Comparison of ENCODE assay signal across 9 mouse cellular contexts in the genomic region with DNA sequence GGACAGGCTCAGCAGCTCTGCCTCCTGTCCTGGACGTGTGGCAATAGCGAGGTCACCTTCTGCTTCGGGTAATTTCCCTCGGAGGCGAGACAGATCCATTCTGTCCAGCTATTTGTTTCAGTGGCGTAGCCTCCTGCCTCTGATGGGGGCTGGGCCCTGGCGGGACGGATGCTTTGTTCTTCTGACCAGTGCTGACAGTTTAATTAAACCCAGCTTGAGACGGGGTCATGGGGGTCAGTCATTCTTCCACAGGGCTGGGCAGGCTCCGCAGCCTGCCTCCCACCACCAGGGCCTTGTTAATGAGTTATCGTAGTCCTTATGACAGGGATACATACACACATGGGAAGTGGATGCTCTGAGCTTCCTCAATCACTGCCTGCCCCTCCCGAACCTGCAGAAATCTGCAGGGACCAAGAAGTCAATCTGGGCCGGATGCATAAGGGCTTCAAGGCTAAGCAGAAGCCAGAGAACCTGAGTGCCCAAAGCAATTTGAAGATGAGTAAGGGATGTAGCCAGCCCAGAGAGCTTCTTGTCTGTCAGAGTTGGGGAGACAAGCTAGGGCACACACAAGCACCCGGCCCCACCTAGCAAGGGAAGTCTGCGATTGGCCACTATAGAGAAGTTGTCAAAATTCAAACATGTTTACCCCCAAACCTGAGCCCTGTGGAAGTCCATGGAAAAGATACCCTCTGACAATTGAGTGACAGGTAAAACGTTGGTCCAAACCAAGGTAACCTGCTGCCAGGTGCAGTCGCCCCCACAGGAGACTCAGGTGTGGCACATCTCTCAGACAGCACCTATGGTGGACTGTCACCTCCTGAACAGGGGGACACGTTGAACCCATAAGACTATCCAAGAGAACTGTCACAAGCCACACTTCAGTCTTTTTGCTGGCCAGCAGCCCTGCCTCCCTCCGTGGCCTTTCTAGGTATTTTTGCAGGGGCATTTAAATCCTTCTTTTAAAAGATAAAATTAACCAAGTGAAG. TPM values are rescaled to one million over a fixed set of nuclear protein-coding genes. Genes with fewer than 3 reads are reported as not detected.
DNase-seq lines count a peak whose midpoint lies in the region; ATAC-seq lines count a peak whose summit lies in the region.
"Had no signal": no experiment of that assay in that cellular context is flagged by ENCODE, and none has a peak within 500 bp of the region (broad histone marks: within the 10 kb centered on the region; RNA-seq: fewer than 3 reads in every experiment).

No protein-coding gene starts in this region.

- H3K9me3 ChIP-seq in neural tube, embryonic 11.5 days (ENCODE audit: control insufficient read depth, low read length) = no peaks in the 10 kb centered on the region

- H3K27me3 ChIP-seq in neural tube, embryonic 11.5 days (ENCODE audit: control insufficient read depth, insufficient read depth, low read length) = 0 out of 2 replicates have a peak, but pooled peaks cover 2% of the 10 kb centered on the region

- 18% methylated on average over 19 of the region's 19 CpGs for WGBS in neural tube, embryonic 11.5 days

- H3K4me3 ChIP-seq in neural tube, embryonic 11.5 days (ENCODE audit: low read depth, low read length) = no peak overlapping the region
- H3K4me3 ChIP-seq: erythroblast, embryonic 14.5 days had no signal

- H3K4me1 ChIP-seq in neural tube, embryonic 11.5 days (ENCODE audit: control insufficient read depth, insufficient read depth, low read length) = peaks cover 28% of the 10 kb centered on the region

- no peaks in the 10 kb centered on the region for H3K36me3 ChIP-seq in neural tube, embryonic 11.5 days (ENCODE audit: control insufficient read depth, insufficient read depth, low read length)

- peak; percentile 76 for ATAC-seq in neural tube, embryonic 11.5 days (ENCODE audit: insufficient read depth, low FRiP score, low TSS enrichment)

- no peak overlapping the region for H3K4me2 ChIP-seq in neural tube, embryonic 11.5 days (ENCODE audit: low read depth)

- peak overlapping the region; percentile 63 for H3K27ac ChIP-seq in neural tube, embryonic 11.5 days (ENCODE audit: low read depth, low read length)

- no peak overlapping the region for H3K9ac ChIP-seq in neural tube, embryonic 11.5 days (ENCODE audit: low read length)

- DNase-seq in kidney, postnatal 10 days = peak; percentile 62
- DNase-seq in kidney, adult 18-20 months = no peak
- DNase-seq in embryo, embryonic 11 days = peak; percentile 91
- peak; percentile 72 for DNase-seq in forelimb bud, embryonic 11.5 days (ENCODE audit: low read depth, low spot score)
- peak; percentile 80 for DNase-seq in neural tube, embryonic 11.5 days (ENCODE audit: low spot score)
- DNase-seq in urinary bladder, postnatal 25 days (ENCODE audit: low spot score) = no peak
- DNase-seq in cerebellum, postnatal 4 days (ENCODE audit: low spot score in 2 of 2) = no peak
- no peak for DNase-seq in B cell, adult 2 months

RNA-seq across cellular contexts. Expression of gene Slit1, which starts 26.9 kb away (rescaled TPM):
- polyA plus RNA-seq in neural tube, embryonic 11.5 days (2014; fragmentation: Nextera tagmentation; extraction: Ambion mirVana) = 15.3 and 17.0 TPM in 2 replicates

Comparison
In these comparisons a context has a peak if more than half of its experiments do, and no peak if none do; other contexts are left out.
1. DNase-seq: peak in kidney, postnatal 10 days (single experiment), embryo, embryonic 11 days (single experiment), forelimb bud, embryonic 11.5 days (single experiment) and neural tube, embryonic 11.5 days (single experiment); none in kidney, adult 18-20 months (single experiment), urinary bladder, postnatal 25 days (single experiment), cerebellum, postnatal 4 days (0 of 2) and B cell, adult 2 months (0 of 2).